Mouse (Mus musculus) layer of hippocampus, adult 2 months (tissue): ENCODE results near the gene Klf2. TPM values are rescaled to one million over a fixed set of nuclear protein-coding genes. Genes with fewer than 3 reads are reported as not detected.
A peak's percentile ranks its signal among the peaks of the same experiment; 100 is the strongest.

ENCODE experiments used
- DNase-seq, 2 experiments: peaks; one replicate each; pipeline ENCODE4 v3.0.0; 2022; ENCODE audit warnings: low spot score in 2 of 2
- H3K27ac ChIP-seq: fragments of 200-600 bp; 2 replicates; pipeline ENCODE4 v1.8.1; 2022
- H3K4me3 ChIP-seq: fragments of 200-600 bp; 2 replicates; pipeline ENCODE4 v1.8.1; 2022; ENCODE audit warnings: mild to moderate bottlenecking
- CTCF ChIP-seq: fragments of 200-600 bp; conservative IDR thresholded peaks from 2 replicates; pipeline ENCODE4 v1.8.1; 2022; ENCODE audit warnings: antibody characterized with exemption, mild to moderate bottlenecking, moderate library complexity
- total RNA-seq, 2 experiments: library from RNA; stranded (reverse); gene quantifications; 2 replicates each; pipeline ENCODE4 v1.2.3; 2021

The Klf2 gene
- total RNA-seq, 2 experiments from 2014 or later, result 9.1 to 17.4 TPM

GRCm38 (mm10) chr8:72312926-72313518 lies 5.8 kb upstream of the Klf2 start:
- DNase-seq, result no peak
- Histone ChIP-seq H3K27ac (no peak overlapping the region), H3K4me3 (no peak overlapping the region)
- TF ChIP-seq CTCF, result no peak

GRCm38 (mm10) chr8:72316053-72316695 lies 2.7 kb upstream of the Klf2 start:
- no peak overlapping the region for H3K27ac ChIP-seq
- DNase-seq, result no peak
- no peak overlapping the region for H3K4me3 ChIP-seq
- TF ChIP-seq CTCF, result no peak

GRCm38 (mm10) chr8:72317741-72318301 lies 1.0 kb upstream of the Klf2 start:
- Histone ChIP-seq H3K27ac (no peak overlapping the region), H3K4me3 (no peak overlapping the region)
- no peak for DNase-seq
- no peak for TF ChIP-seq CTCF

GRCm38 (mm10) chr8:72319397-72319796 lies 564 bp downstream of the Klf2 start:
- no peak for DNase-seq
- TF ChIP-seq CTCF, result no peak
- Histone ChIP-seq H3K27ac (peak overlapping the region; percentile 77), H3K4me3 (peak overlapping the region; percentile 74)

GRCm38 (mm10) chr8:72319921-72320802 lies 1.3 kb downstream of the Klf2 start:
- peak overlapping the region; percentile 77 for H3K27ac ChIP-seq
- H3K4me3 ChIP-seq, result peak overlapping the region; percentile 74
- DNase-seq, result no peak
- no peak for TF ChIP-seq CTCF

- no peak for DNase-seq
- H3K4me3 ChIP-seq, result peak overlapping the region; percentile 74
- no peak for TF ChIP-seq CTCF
- H3K27ac ChIP-seq, result peak overlapping the region; percentile 77
Observed at GRCm38 (mm10) chr8:72320803-72321583, 2.2 kb downstream of the Klf2 start.

- DNase-seq, result no peak
- H3K4me3 ChIP-seq, result peak overlapping the region; percentile 74
Observed at GRCm38 (mm10) chr8:72321635-72322441, 3.0 kb downstream of the Klf2 start.

GRCm38 (mm10) chr8:72322471-72322889 lies 3.6 kb downstream of the Klf2 start:
- Histone ChIP-seq H3K4me3 (peak overlapping the region; percentile 34), H3K27ac (peak overlapping the region; percentile 28)
- no peak for TF ChIP-seq CTCF
- no peak for DNase-seq

More at GRCm38 (mm10) chr8:72321635-72322441, 3.0 kb downstream of the Klf2 start:
- H3K27ac ChIP-seq, result peak overlapping the region; percentile 28
- no peak for TF ChIP-seq CTCF

GRCm38 (mm10) chr8:72323131-72323725 lies 4.4 kb downstream of the Klf2 start:
- no peak for DNase-seq
- Histone ChIP-seq H3K4me3 (peak overlapping the region; percentile 34), H3K27ac (peak overlapping the region; percentile 28; the same call in 1 of the 2 replicates)
- no peak for TF ChIP-seq CTCF

GRCm38 (mm10) chr8:72324036-72324706 lies 5.3 kb downstream of the Klf2 start:
- TF ChIP-seq CTCF, result no peak

GRCm38 (mm10) chr8:72324708-72325107 lies 5.9 kb downstream of the Klf2 start:
- no peak for TF ChIP-seq CTCF
- no peak for DNase-seq
- Histone ChIP-seq H3K27ac (no peak overlapping the region), H3K4me3 (no peak overlapping the region)

More at GRCm38 (mm10) chr8:72324036-72324706, 5.3 kb downstream of the Klf2 start:
- H3K27ac ChIP-seq, result no peak overlapping the region
- DNase-seq, result no peak
- no peak overlapping the region for H3K4me3 ChIP-seq
